Mouse (Mus musculus) gonadal fat pad, adult 2 months (tissue): ENCODE data around the gene Clcn1. TPM values are rescaled to one million over a fixed set of nuclear protein-coding genes. Genes with fewer than 3 reads are reported as not detected.

Experiments used
- DNase-seq: peaks from one replicate; pipeline ENCODE4 v3.0.0-alpha.2; 2012; ENCODE audit warnings: low read depth
- polyA plus RNA-seq: library from polyadenylated mRNA; depleted of rRNA; stranded (reverse); fragments of >200 nt; gene quantifications from 2 replicates; pipeline ENCODE4 v1.2.3, GENCODE M21; 2012

Clcn1 gene
- polyA plus RNA-seq, 1 experiment: 0.26 TPM

DNA sequence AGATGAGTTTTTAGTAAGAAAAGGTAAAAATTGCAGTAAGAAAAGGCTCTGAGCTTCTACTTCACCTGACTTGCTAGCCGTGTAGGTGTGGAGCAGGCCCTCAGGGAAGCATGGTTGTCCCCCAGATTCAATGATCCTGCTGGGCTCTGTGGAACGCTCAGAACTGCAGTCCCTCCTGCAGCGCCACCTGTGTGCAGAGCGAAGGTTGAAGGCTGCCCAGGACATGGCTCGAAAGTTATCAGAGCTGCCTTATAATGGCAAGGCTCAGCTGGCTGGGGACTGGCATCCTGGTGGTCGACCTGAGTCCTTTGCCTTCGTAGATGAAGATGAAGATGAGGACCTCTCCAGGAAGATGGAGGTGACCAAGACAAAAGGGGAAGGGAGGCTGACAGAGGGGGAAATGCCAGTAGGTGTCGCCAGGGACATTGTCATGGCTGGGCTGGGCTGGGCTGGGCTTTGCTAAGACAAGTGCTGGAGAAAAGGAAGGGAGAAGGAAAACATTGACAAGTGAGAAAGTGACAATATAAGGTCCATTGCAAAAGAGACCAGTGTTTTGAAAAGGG is 23.4 kb downstream of the Clcn1 start:
- DNase-seq: no peak

DNA sequence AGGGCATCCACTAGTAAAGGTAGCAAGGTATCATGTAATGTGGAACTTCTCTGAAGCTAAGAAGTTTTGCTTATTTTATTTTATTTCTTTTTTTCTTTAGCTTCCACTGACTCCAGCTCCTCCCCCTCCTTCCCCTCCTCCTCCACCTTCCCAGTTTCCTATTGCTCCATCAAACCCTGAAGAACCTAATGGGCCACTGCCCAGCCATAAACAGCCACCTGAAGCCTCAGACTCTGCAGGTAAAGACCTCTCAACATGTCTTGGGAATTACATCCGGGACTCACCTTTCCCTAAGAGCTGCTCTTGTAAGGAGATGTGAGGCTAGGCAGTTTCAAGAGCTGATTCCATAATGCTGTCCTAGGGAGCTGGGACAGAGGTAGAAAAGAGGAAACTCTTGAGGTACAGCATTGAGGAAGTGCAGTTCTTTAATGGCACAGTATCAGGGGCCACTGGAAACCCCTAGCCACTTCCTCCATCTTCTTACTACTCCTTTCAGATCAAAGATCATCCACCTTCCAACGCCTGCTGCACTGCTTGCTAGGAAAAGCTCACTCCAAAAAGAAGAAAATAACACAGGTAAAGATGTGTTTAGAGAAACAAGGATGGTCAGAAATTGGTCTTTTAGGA is 24.1 kb downstream of the Clcn1 start:
- no peak for DNase-seq

DNA sequence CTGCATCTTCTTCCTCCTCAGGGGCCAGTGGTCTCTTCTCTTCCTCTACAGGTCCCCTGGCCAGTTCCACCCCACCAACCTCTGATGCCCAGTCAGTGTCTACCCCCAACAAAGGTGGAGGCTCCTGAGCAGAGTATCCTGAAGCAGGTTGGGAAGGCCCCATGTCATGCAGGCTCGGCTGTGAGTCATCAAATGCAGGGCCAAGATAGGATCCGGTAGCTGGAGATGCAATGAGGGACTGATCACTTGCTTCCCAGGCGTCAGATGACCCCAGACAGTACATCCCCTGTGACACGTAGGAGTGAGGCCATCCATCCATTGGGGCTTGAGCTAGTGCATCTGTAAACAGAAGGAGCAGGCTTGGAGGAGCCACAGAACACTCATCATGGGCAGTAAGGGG is 31.8 kb downstream of the Clcn1 start:
- no peak for DNase-seq

DNA sequence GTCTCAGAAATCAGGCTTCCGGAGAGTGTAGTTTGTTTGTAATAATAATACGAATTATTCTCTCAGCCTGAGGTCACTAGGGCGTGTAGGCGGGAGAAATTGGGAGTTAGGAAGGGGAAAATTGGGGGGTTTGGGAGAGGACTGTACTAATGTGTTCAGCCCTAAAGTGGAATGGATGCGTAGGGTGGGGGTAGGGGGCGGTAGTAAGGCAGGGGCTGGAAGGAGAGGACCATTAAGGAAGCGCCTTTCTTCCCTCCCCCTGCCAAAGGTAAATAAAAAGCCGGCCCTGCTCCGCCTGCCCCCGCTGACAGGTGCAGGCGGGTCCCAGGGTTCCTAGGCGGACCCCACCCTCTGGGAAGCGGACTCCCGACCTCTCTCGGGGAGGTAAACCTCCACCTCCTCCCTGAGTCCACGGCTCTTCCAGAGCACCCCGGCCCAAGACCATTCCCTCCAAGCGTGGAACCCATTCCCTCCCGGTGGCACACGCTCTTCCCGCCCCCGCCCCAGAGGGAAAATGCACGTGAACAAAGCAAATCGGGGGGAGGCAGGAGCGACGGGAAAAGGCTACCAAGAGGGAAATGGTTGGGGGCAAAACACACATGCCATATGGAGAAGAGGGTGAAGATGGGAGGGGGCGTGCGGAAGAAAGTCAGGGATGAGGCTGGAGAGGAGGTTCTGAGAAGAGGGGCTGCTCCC is 37.0 kb downstream of the Clcn1 start:
- DNase-seq: no peak

DNA sequence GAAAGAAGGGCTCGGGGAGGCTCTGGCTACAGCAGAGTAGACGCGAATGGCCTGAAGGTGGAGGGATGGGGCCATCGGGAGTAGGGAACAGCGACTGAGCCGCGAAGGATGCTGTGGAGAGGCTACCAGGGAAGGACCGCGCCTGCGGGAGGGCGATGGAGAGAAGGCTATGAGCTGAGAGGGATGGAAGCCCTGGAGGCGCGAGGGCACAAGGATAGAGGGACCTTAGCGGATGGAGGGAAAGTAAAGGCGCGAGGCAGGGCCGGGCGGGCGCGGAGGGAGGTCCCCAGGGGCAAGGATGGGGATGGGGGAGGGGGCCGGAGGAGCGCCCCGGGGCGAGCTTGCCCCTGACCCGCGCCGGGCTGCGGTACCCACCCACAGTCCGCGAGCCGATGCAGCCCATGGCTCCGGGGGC is 37.6 kb downstream of the Clcn1 start:
- DNase-seq: no peak

DNA sequence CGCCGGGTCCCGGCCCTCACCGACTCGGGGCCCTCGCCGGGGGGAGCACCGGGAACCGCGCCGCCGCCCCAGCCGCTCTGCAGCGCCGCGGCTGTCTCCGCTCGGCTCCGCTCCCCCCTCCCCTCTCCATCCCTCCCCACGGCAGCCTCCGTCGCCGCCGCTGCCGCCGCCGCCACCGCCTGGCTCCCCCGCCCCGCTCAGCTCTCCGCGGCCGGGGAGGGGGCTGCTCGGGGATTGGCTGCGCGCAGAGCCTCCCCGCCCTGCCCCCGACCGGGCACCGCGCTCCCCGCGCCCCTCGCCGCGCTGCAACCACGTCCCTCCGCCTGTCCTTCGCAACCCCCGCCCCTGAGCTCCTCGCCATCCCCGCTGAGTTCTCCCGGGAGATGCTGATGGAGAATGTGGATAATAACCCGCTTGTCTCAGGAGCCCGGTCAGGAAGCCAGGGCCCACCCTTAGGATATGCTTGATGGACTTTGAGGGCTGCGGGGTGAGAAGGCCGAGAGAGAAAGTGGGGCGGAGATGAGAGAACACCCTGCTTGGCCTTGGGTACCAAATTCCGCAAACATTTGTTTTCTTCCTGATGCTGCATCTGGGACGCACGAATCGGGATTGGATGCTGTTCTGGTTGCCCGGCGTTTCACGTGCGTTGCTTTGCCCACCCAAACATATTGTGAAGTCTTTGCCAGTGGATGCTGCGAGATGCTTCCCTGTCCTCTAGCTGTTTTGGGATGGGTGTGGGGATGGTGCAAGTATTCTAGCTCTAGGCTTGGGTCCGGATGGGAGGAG is 38.2 kb downstream of the Clcn1 start, which contains the start of gene Fam131b:
Gene Fam131b, minus strand, starts transcription at position 162 of the 786 bp plus-strand sequence.
- no peak for DNase-seq

DNA sequence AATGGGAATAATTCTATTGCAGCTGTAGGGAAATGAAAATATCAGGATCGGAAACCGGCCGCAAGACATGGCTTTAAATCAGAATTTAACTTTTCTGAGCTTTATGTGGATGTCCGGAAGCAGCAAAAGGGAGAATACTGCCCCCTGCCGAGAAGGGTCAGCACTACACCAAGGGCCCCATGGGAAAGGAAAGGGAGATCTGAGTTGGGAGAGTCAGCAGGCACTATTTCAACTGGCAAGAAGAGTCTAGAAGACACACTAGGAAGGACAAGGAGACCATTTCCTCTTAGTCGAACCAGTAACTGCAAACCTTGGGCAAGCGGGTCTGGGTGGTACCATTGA is 38.8 kb downstream of the Clcn1 start:
- DNase-seq: no peak

DNA sequence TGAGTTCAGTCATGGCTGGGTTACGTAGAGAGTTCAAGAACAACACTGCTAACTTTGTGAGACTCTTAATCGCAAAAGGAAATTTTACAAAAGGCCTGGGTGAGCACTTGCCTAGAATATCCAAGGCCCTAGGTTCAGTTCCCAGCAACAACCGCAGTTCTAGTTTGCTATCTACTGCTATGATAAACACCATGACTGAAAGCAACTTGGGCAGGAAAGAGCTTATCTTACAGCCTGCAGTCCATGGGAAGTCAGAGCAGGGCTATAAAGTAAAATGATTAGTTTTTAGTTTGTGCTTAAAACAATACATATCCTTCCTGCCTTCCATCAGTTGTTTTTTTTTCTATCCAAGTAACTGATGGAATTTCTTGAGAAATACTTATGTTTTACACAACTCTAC is 40.0 kb downstream of the Clcn1 start:
- no peak for DNase-seq

DNA sequence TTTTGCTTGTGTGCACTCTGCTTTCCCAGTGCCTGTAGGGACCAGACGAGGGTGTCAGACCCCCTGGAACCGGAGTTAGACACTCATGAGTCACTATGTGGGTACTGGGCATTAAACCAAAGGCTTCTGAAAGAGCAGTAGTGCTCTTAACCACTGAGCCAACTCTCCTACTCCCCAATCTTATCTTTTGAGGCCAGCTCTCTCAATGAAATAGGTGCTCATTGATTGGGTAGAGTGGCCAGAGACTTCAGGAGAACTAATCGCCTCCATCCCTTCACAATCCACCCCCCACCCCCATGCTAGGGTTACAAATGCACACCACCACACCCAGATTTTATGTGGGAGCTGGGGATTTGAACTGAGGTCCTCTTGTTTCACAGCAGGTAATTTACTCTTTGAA is 42.3 kb downstream of the Clcn1 start:
- no peak for DNase-seq

DNA sequence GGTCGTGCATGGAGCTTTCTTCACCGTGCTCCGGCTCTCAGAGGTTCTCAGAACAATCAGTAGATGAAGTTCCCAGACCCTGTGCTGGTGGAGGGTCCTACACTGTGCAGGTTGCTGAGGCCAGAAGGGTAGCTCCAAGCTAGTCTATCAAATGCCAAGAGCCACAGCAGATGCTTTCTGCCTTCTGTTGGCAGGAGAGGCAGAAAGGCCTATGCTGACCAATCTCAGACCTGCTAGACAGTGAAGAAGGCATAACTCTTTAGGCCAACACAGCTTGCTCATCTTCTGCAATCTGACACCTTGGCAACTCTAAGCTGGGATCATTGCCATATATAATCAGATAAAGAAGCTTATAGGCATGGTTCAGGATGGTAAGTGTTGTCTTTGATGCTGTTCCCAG is 43.7 kb downstream of the Clcn1 start:
- DNase-seq: no peak

DNA sequence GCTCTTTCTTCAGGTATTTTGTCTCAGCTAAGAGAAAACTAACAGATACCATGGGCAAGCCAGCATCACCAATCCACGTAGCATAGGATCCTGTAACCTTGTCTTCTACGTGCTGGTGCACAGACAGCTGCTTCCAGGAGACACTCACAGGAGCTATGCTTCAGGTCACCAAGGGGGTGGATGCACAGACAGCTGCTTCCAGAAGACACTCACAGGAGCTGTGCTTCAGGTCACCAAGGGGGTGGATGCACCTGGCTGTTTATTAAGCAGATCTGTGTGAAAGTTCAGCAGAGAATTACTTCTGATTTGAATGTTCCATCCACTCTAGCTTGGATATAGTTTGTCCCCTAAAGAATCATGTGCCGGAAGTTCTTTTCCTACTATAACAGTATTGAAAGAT is 44.5 kb downstream of the Clcn1 start:
- no peak for DNase-seq

DNA sequence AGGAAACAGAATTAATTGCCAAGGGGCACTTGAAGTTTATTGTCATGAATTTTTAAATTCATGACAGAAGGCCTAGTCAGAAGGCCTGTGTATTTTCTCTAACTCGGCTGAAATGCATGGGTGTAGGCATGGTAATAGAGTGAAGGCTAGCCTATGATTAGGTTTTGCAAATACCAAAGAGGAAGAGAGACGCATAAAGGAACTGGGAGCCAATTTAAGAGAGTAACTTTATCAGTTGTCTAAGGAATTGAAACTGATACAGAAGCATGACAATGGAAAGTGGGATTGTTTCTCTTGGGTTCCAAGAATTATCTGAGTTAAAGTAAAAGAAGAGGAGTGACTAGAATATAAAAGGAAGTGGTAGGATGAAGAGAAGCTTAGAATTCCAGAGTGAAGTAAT is 52.7 kb downstream of the Clcn1 start:
- DNase-seq: no peak

DNA sequence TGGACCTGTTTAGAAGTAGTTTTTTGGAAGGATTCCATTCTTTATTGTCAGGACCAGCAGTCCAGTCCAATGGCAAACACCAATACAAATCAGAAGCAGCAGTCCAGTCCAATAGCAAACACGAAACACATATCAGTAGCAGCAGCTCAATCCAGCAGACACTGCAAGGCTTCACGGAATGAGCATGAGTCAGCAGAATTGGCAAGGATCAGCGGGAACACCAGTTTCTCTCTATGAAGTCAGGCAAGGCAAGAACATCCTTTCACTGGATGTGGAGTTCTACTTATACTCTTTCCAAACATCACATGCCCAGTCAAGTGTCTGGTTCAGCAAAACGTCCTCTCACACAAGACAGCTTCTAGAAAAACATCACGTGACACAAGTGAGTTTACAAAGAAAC is 53.5 kb downstream of the Clcn1 start:
- DNase-seq: no peak

DNA sequence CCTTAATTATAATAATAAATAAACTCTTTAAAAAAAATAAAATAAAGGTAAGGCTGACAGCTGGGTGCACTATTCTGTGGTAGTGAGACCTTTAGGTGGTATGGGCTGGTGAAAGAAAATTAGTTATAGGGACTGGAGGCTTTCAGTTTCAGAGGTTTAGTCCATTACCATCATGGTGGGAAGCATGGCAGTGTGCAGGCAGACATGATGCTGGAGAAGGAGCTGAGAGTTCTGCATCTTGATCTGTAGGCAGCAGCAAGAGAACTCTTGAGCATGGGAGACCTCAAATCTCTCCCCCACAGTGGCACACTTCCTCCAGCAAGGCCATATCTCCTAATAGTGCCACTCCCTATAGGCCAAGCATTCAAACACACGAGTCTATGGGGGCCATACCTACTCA is 55.7 kb downstream of the Clcn1 start:
- DNase-seq: no peak

DNA sequence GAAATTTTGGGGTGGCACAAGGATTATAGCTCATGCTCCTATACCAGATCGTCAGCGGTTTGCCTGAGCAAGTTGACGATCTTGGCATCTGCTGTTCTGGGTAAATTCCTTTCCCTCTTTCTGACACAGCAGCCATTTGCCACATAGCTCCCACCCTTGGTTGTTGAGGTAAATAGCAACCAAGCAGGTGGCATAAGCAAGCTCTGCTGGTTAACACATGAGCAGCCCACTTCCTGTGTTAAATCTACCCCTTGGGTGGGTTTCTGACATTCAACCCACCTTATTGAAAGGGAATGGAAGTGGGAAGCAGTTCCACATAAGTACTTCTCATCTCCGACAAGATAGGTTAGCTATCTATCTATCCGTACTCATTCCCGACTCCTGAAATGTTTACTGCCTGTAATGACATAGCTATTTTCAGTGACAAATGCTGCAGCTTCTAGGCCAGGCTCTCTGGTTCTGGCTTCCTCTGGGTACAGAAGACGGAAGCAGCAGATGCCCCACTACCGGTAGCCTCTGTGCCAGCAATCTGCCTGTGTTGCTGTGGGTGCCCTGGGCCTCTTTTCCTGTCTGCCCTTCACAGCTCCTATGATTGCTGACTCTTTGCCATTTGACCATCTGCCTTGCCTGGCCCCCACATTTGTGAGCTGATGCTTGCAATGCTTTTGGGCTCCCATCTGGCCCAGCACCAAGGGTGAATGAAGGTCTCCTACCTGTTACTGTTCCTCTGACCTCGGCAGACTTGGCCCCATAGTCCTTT is 57.1 kb downstream of the Clcn1 start:
- no peak for DNase-seq

DNA sequence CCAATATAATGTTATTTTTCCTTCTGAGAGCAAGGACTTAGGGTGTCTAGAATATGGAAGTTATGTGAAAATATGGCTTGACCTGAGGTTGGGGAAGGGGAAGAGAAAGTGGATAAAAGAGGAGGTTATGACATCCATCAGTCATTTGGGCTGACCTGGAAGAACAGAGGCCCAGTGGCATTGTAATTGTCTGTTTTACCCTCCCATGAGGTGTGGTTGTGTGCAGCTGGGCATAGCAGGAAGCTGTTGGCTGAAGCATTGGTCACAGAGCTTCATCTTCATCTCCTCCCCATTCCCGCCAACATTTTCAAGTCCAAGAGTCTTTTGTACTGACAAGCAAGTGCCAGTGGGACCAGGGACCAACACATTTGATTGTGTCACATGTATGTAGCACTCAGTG is 57.8 kb downstream of the Clcn1 start:
- no peak for DNase-seq

DNA sequence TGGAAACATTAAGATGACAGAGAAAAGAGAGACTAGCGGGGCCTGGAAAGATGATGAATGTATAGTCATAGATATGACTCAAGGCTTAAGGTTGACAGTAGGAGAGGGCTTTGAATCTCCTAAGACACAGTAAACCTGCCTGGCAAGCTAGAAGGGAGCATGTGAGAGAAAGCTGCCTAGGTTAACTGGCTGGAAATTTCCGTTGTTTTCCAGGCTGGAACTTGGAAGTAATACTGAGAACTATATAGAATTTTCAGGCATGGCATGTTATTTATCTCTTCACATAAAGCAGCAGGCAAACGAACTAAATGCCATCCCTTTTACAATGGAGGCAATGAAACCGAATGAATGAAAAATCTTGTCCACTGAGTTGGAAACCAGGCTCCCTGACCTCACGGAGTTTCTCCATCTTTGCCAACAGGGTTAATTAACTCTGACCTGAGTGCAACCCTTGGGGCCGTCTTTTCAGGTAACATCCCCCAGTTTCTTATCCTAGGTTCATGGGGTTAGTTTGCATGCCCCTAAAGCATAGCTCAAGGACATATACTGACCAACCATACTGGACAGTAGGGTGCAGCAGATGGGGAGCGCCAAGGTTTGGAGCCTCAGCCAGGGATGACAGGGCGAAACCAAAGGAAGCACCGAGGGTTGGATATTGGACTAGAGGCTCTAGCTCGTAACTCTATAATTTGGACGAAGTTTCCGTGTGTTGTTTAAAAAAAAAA is 62.0 kb downstream of the Clcn1 start:
- DNase-seq: no peak

DNA sequence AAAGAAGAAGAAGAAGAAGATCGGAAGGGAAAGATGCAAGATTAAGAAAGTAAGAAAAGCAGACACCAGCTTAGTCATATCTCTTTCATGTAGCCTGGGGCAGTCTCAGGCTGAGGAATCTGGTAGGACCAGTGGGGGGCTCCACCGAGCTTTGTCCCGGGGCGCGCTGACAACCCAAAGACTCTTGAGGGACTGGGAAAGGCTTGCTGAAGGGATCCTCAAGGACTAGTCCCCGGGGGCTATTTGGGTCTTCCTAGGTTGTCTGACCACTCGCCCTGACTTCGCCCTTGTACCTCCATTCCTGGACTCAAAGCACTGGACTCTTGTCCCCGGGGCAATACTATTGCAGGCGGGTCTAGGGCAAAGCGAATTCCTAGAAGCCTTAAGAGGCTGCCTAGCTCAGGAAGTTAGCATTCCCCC is 62.5 kb downstream of the Clcn1 start:
- DNase-seq: no peak

DNA sequence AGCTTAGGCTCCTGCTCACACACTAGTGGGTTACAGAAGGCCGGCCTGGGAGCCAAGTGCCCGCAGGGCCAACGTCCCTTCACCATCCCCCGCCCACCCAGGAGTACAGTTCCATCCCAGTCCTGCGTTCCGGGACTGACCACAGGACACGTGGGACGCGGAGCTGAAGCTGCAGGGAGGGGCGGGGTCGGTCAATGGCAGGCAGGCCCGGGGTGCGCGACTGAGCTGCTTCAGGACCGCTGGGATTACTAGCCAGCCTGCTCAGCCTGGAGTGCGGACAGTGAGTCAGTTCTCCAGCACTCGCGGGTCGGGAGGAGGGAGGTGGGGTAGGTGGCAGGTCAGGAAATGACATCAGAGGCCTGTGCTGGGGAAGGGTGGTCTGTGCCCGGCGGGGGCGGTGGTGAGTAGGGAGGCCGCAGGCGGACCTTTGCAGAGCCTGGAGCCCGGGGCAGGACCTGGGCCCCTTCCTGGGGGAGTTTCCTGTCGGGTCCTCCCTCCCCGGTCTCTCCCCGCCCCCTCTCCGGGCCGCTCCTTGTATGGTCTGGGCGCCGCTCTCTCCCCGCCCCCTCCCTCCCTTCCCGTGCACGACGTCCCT is 63.0 kb downstream of the Clcn1 start, which contains the start of gene Zyx:
Gene Zyx, plus strand, starts transcription at position 205 of the 595 bp plus-strand sequence.
- DNase-seq: no peak

DNA sequence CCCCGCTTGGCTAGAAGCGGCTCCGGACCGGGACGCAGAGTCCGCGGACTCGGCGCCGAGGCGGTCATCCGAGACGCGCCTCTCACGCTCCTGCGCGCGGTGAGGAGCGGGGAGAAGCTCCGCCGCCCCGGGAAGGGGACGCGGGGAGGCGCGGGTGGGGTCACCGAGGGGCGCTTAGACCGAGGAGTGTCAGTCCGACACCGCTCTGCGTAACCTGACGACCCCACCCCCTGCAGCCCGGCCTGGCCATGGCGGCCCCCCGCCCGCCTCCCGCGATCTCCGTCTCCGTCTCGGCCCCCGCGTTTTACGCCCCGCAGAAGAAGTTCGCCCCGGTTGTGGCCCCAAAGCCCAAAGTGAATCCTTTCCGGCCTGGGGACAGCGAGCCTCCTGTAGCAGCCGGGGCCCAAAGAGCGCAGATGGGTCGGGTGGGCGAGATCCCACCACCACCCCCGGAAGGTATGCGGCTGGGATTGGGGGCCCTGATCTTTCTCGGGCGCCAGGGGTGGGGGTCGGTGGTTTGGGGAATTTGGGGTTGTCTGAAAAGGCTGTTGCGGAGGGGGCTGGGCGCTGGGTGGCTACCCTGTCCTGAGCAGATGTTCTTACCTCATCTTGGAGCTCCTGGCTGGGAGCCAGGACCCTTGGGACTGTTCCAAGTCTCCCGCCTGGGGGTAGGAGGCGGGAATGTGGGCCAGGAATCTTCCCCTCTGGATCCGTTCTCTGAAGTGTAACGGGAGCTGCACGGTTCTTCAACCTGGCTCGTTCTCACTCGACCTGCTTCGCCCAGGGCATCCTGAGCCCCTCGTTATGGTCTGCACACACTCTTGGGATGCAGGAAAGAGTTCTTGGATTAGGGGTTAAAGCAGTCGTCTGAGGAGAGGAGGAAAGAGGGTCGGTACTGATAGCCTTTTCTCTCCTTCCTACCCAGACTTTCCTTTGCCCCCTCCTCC is 63.8 kb downstream of the Clcn1 start:
- no peak for DNase-seq
